Comparison of ENCODE assay signal across 32 mouse cellular contexts in the genomic region with DNA sequence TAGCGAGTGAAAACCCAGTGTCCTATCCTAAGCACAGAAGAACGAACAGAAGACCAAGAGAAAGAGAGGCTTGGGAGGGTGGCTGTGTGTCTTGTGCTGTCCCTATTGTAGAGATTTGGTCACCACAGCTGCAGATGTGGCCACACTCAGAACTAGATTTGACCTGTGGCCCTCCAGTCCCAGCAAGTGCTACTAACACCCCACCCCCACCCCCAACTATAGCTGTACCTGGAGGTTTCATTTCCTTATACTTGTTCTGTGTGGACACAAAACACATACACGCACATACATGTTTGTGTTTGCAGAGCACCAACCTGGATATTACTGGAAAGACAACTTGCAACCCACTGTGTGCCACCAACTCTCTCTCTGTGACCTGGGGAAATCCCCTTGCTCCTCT. TPM values are rescaled to one million over a fixed set of nuclear protein-coding genes. Genes with fewer than 3 reads are reported as not detected.
A peak's percentile ranks its signal among the peaks of the same experiment; 100 is the strongest.
DNase-seq lines count a peak whose midpoint lies in the region; ATAC-seq and TF ChIP-seq lines count a peak whose summit lies in the region.
"Had no signal": no experiment of that assay in that cellular context is flagged by ENCODE, and none has a peak within 500 bp of the region (broad histone marks: within the 10 kb centered on the region; RNA-seq: fewer than 3 reads in every experiment).

No protein-coding gene starts in this region.

- 90% methylated on average over 3 of the region's 3 CpGs for WGBS in kidney, embryonic 16.5 days
- 87% methylated on average over 3 of the region's 3 CpGs for WGBS in stomach, embryonic 15.5 days
- 75% methylated on average over 3 of the region's 3 CpGs for WGBS in stomach, postnatal 0 days
- 81% methylated on average over 3 of the region's 3 CpGs for WGBS in stomach, embryonic 16.5 days

- peak overlapping the region; percentile 19; the same call in 1 of the 2 replicates for H3K27ac ChIP-seq in kidney, embryonic 16.5 days (ENCODE audit: low read length)
- peak overlapping the region; percentile 32; the same call in 1 of the 2 replicates for H3K27ac ChIP-seq in stomach, embryonic 15.5 days
- H3K27ac ChIP-seq in stomach, postnatal 0 days (replicated peaks) = no peak overlapping the region
- H3K27ac ChIP-seq in stomach, embryonic 16.5 days (ENCODE audit: low read length) = peak overlapping the region; percentile 43; the same call in 1 of the 2 replicates
- H3K27ac ChIP-seq: forebrain, embryonic 13.5 days; intestine, embryonic 15.5 days; liver, embryonic 13.5 days; midbrain, embryonic 12.5 days; neural tube, embryonic 12.5 days had no signal

- no peak for TF ChIP-seq EP300 in stomach, postnatal 0 days (optimal IDR thresholded peaks at IDR 0.05)

- no peak for ATAC-seq in kidney, embryonic 16.5 days (ENCODE audit: low FRiP score, low TSS enrichment)
- no peak for ATAC-seq in stomach, embryonic 15.5 days (ENCODE audit: insufficient read depth, low FRiP score, low read depth)
- no peak for ATAC-seq in stomach, postnatal 0 days (ENCODE audit: low FRiP score, low TSS enrichment)
- no peak for ATAC-seq in stomach, embryonic 16.5 days (ENCODE audit: insufficient read depth, low FRiP score)
- ATAC-seq: CD4-positive, CD25-positive, alpha-beta regulatory T cell, adult 4 months; forebrain, embryonic 13.5 days; hindbrain, embryonic 16.5 days had no signal

- H3K9me3 ChIP-seq in kidney, embryonic 16.5 days (ENCODE audit: low read length) = 0 out of 2 replicates have a peak, but pooled peaks cover 2% of the 10 kb centered on the region
- no peaks in the 10 kb centered on the region for H3K9me3 ChIP-seq in stomach, embryonic 15.5 days
- H3K9me3 ChIP-seq in stomach, postnatal 0 days (ENCODE audit: control insufficient read depth, low read length) = no peaks in the 10 kb centered on the region
- no peaks in the 10 kb centered on the region for H3K9me3 ChIP-seq in stomach, embryonic 16.5 days (replicated peaks; ENCODE audit: control insufficient read depth, low read length)
- H3K9me3 ChIP-seq: forebrain, embryonic 13.5 days; intestine, embryonic 15.5 days; limb, embryonic 12.5 days; liver, embryonic 13.5 days; midbrain, embryonic 12.5 days; neural tube, embryonic 12.5 days had no signal

- TF ChIP-seq CTCF in stomach, postnatal 0 days (IDR thresholded peaks at IDR 0.05; ENCODE audit: low read depth) = no peak

- H3K4me2 ChIP-seq in kidney, embryonic 16.5 days (replicated peaks; ENCODE audit: low read depth, low read length) = no peak overlapping the region
- peak overlapping the region; percentile 44; the same call in 1 of the 2 replicates for H3K4me2 ChIP-seq in stomach, embryonic 15.5 days
- H3K4me2 ChIP-seq in stomach, postnatal 0 days (replicated peaks; ENCODE audit: low read depth) = no peak overlapping the region
- H3K4me2 ChIP-seq in stomach, embryonic 16.5 days (ENCODE audit: low read depth, low read length) = no peak overlapping the region
- H3K4me2 ChIP-seq: forebrain, embryonic 13.5 days; midbrain, embryonic 12.5 days; neural tube, embryonic 12.5 days had no signal

- no peak for DNase-seq in kidney, adult 18-20 months
- DNase-seq in stomach, postnatal 0 days (ENCODE audit: low spot score) = no peak
- DNase-seq in induced T-regulatory cell, adult 2 months (ENCODE audit: low read depth) = peak; percentile 30
- DNase-seq in adrenal gland, adult 2 months = no peak
- no peak for DNase-seq in adrenal gland, adult 8-10 months
- DNase-seq: adrenal gland, postnatal 10 days; cerebellum, adult 11 months; cerebellum, adult 9-10 months; gastrocnemius, postnatal 14 days; kidney, adult 8-10 months; lung, postnatal 14 days; right cerebral cortex, postnatal 4 days had no signal

- H3K27me3 ChIP-seq in kidney, embryonic 16.5 days (ENCODE audit: insufficient read depth, low read length) = no peaks in the 10 kb centered on the region
- no peaks in the 10 kb centered on the region for H3K27me3 ChIP-seq in stomach, embryonic 15.5 days (replicated peaks)
- H3K27me3 ChIP-seq in stomach, postnatal 0 days (ENCODE audit: control insufficient read depth, insufficient read depth, low read length) = no peaks in the 10 kb centered on the region
- H3K27me3 ChIP-seq in stomach, embryonic 16.5 days (ENCODE audit: control insufficient read depth, insufficient read depth, low read length) = no peaks in the 10 kb centered on the region
- H3K27me3 ChIP-seq: forebrain, embryonic 13.5 days; intestine, embryonic 15.5 days; limb, embryonic 12.5 days; liver, embryonic 13.5 days; neural tube, embryonic 12.5 days had no signal

- no peak overlapping the region for H3K4me3 ChIP-seq in kidney, embryonic 16.5 days (ENCODE audit: low read length)
- no peak overlapping the region for H3K4me3 ChIP-seq in stomach, embryonic 15.5 days (replicated peaks)
- no peak overlapping the region for H3K4me3 ChIP-seq in stomach, postnatal 0 days (ENCODE audit: low read depth, low read length)
- no peak overlapping the region for H3K4me3 ChIP-seq in stomach, embryonic 16.5 days (replicated peaks; ENCODE audit: low read length)
- H3K4me3 ChIP-seq: forebrain, embryonic 13.5 days; hindbrain, embryonic 10.5 days; intestine, embryonic 15.5 days; limb, embryonic 12.5 days; midbrain, embryonic 12.5 days; myocyte; neural tube, embryonic 12.5 days had no signal

- no peaks in the 10 kb centered on the region for H3K36me3 ChIP-seq in kidney, embryonic 16.5 days (ENCODE audit: insufficient read depth, low read length)
- H3K36me3 ChIP-seq in stomach, embryonic 15.5 days = no peaks in the 10 kb centered on the region
- H3K36me3 ChIP-seq in stomach, postnatal 0 days (ENCODE audit: control insufficient read depth, insufficient read depth, low read length) = no peaks in the 10 kb centered on the region
- no peaks in the 10 kb centered on the region for H3K36me3 ChIP-seq in stomach, embryonic 16.5 days (ENCODE audit: control insufficient read depth, insufficient read depth, low read length)
- H3K36me3 ChIP-seq: hindbrain, embryonic 10.5 days; intestine, embryonic 15.5 days; limb, embryonic 12.5 days; liver, embryonic 13.5 days; midbrain, embryonic 12.5 days; neural tube, embryonic 12.5 days had no signal

- no peak overlapping the region for H3K9ac ChIP-seq in kidney, embryonic 16.5 days (replicated peaks; ENCODE audit: low read length)
- no peak overlapping the region for H3K9ac ChIP-seq in stomach, embryonic 15.5 days
- H3K9ac ChIP-seq in stomach, postnatal 0 days (ENCODE audit: low read length) = no peak overlapping the region
- no peak overlapping the region for H3K9ac ChIP-seq in stomach, embryonic 16.5 days (ENCODE audit: low read length)
- H3K9ac ChIP-seq: intestine, embryonic 15.5 days; limb, embryonic 12.5 days; neural tube, embryonic 12.5 days had no signal

- H3K4me1 ChIP-seq in kidney, embryonic 16.5 days (ENCODE audit: insufficient read depth, low read length) = peaks cover 16% of the 10 kb centered on the region
- peaks cover 15% of the 10 kb centered on the region for H3K4me1 ChIP-seq in stomach, embryonic 15.5 days
- peaks cover 5% of the 10 kb centered on the region; the same call in 1 of the 2 replicates for H3K4me1 ChIP-seq in stomach, postnatal 0 days (replicated peaks; ENCODE audit: control insufficient read depth, insufficient read depth)
- peaks cover 6% of the 10 kb centered on the region; the same call in 1 of the 2 replicates for H3K4me1 ChIP-seq in stomach, embryonic 16.5 days (ENCODE audit: control insufficient read depth, insufficient read depth, low read length)

RNA-seq across cellular contexts. Expression of a gene that starts 0.8 kb away (rescaled TPM):
- polyA plus RNA-seq in kidney, embryonic 16.5 days (2015; fragmentation: Nextera tagmentation; extraction: Ambion mirVana) = 41.5 and 44.2 TPM in 2 replicates
- 26.2 and 28.6 TPM in 2 replicates for polyA plus RNA-seq in stomach, embryonic 15.5 days (2015; fragmentation: Nextera tagmentation; extraction: Ambion mirVana)
- polyA plus RNA-seq in stomach, postnatal 0 days (2015; fragmentation: Nextera tagmentation; extraction: Ambion mirVana) = 7.7 and 8.4 TPM in 2 replicates
- polyA plus RNA-seq in stomach, embryonic 16.5 days (2015; fragmentation: Nextera tagmentation; extraction: Ambion mirVana) = 26.8 and 27.4 TPM in 2 replicates
- total RNA-seq in adrenal gland, adult 2 months (2021) = 10 to 100 TPM; 11.3 to 19.1 TPM
- polyA plus RNA-seq in adrenal gland, adult 2 months (2012; rRNA removed) = 47.0 and 50.8 TPM in 2 replicates
- total RNA-seq in adrenal gland, adult 8-10 months (2022) = 10 to 100 TPM; 12.4 to 23.9 (median 18.0) TPM

RNA-seq across cellular contexts. Expression of a gene that starts 7.2 kb away (rescaled TPM):
- 113 and 115 TPM in 2 replicates for polyA plus RNA-seq in kidney, embryonic 16.5 days (2015; fragmentation: Nextera tagmentation; extraction: Ambion mirVana)
- 89.8 and 91.4 TPM in 2 replicates for polyA plus RNA-seq in stomach, embryonic 15.5 days (2015; fragmentation: Nextera tagmentation; extraction: Ambion mirVana)
- 55.8 and 57.8 TPM in 2 replicates for polyA plus RNA-seq in stomach, postnatal 0 days (2015; fragmentation: Nextera tagmentation; extraction: Ambion mirVana)
- 71.9 and 82.7 TPM in 2 replicates for polyA plus RNA-seq in stomach, embryonic 16.5 days (2015; fragmentation: Nextera tagmentation; extraction: Ambion mirVana)
- total RNA-seq in adrenal gland, adult 2 months (2021) = 10 to 100 TPM; 69.7 to 74.7 TPM
- 131 and 132 TPM in 2 replicates for polyA plus RNA-seq in adrenal gland, adult 2 months (2012; rRNA removed)
- total RNA-seq in adrenal gland, adult 8-10 months (2022) = 100 to 1,000 TPM in 1 of 4 experiments, 10 to 100 TPM in 3; 80.8 to 110 (median 92.1) TPM

RNA-seq across cellular contexts. Expression of a gene that starts 16.1 kb away (rescaled TPM):
- polyA plus RNA-seq in kidney, embryonic 16.5 days (2015; fragmentation: Nextera tagmentation; extraction: Ambion mirVana) = 42.3 and 45.1 TPM in 2 replicates
- polyA plus RNA-seq in stomach, embryonic 15.5 days (2015; fragmentation: Nextera tagmentation; extraction: Ambion mirVana) = 33.8 and 34.1 TPM in 2 replicates
- polyA plus RNA-seq in stomach, postnatal 0 days (2015; fragmentation: Nextera tagmentation; extraction: Ambion mirVana) = 15.1 and 17.3 TPM in 2 replicates
- polyA plus RNA-seq in stomach, embryonic 16.5 days (2015; fragmentation: Nextera tagmentation; extraction: Ambion mirVana) = 28.3 and 30.6 TPM in 2 replicates
- 10 to 100 TPM in 1 of 2 experiments, 1 to 10 TPM in 1; 7.5 to 13.9 TPM for total RNA-seq in adrenal gland, adult 2 months (2021)
- 45.7 and 48.2 TPM in 2 replicates for polyA plus RNA-seq in adrenal gland, adult 2 months (2012; rRNA removed)
- total RNA-seq in adrenal gland, adult 8-10 months (2022) = 10 to 100 TPM; 10.8 to 22.2 (median 18.7) TPM

RNA-seq across cellular contexts. Expression of a gene that starts 20.8 kb away (rescaled TPM):
- 0.16 TPM in 1 of 2 replicates, not detected in the other for polyA plus RNA-seq in kidney, embryonic 16.5 days (2015; fragmentation: Nextera tagmentation; extraction: Ambion mirVana)
- polyA plus RNA-seq in stomach, embryonic 15.5 days (2015; fragmentation: Nextera tagmentation; extraction: Ambion mirVana) = 0.27 and 0.45 TPM in 2 replicates
- not detected in 2 replicates for polyA plus RNA-seq in stomach, postnatal 0 days (2015; fragmentation: Nextera tagmentation; extraction: Ambion mirVana)
- 0.20 and 0.28 TPM in 2 replicates for polyA plus RNA-seq in stomach, embryonic 16.5 days (2015; fragmentation: Nextera tagmentation; extraction: Ambion mirVana)
- not detected for total RNA-seq in adrenal gland, adult 2 months (2021)
- polyA plus RNA-seq in adrenal gland, adult 2 months (2012; rRNA removed) = not detected in 2 replicates
- not detected for total RNA-seq in adrenal gland, adult 8-10 months (2022)
- total RNA-seq: common myeloid progenitor, adult 5-6 weeks; gastrocnemius, postnatal 14 days; granulocyte monocyte progenitor cell, adult 5-6 weeks; heart, postnatal 14 days; megakaryocyte progenitor cell, adult 5-6 weeks had no signal
- polyA plus RNA-seq: large intestine, adult 2 months; limb, embryonic 12.5 days; liver, embryonic 13.5 days; lung, embryonic 14.5 days; myocyte; urinary bladder, adult 2 months had no signal

RNA-seq across cellular contexts. Expression of a gene that starts 37.0 kb away (rescaled TPM):
- 79.3 and 82.9 TPM in 2 replicates for polyA plus RNA-seq in kidney, embryonic 16.5 days (2015; fragmentation: Nextera tagmentation; extraction: Ambion mirVana)
- polyA plus RNA-seq in stomach, embryonic 15.5 days (2015; fragmentation: Nextera tagmentation; extraction: Ambion mirVana) = 63.8 and 68.5 TPM in 2 replicates
- 45.9 and 50.3 TPM in 2 replicates for polyA plus RNA-seq in stomach, postnatal 0 days (2015; fragmentation: Nextera tagmentation; extraction: Ambion mirVana)
- 59.2 and 67.0 TPM in 2 replicates for polyA plus RNA-seq in stomach, embryonic 16.5 days (2015; fragmentation: Nextera tagmentation; extraction: Ambion mirVana)
- total RNA-seq in adrenal gland, adult 2 months (2021) = 10 to 100 TPM; 18.7 to 26.5 TPM
- polyA plus RNA-seq in adrenal gland, adult 2 months (2012; rRNA removed) = 70.6 and 74.0 TPM in 2 replicates
- 10 to 100 TPM; 22.6 to 31.1 (median 28.5) TPM for total RNA-seq in adrenal gland, adult 8-10 months (2022)
